Mouse (Mus musculus) frontal cortex, adult 2 months (tissue): ENCODE measurements around the gene Abcg3. TPM values are rescaled to one million over a fixed set of nuclear protein-coding genes. Genes with fewer than 3 reads are reported as not detected.
A peak's percentile ranks its signal among the peaks of the same experiment; 100 is the strongest.
"Not testable (repeated sequence)": the region's sequence is repeated elsewhere in the genome, so short reads cannot be mapped to it uniquely, and the experiment has no call there.

Experiments used
- DNase-seq, 2 experiments: peaks; one replicate each; pipeline ENCODE4 v3.0.0; 2022; ENCODE audit warnings: low spot score in 1 of 2; ENCODE audit errors: extremely low spot score in 1 of 2
- polyA plus RNA-seq: library from polyadenylated mRNA; depleted of rRNA; stranded (reverse); fragments of >200 nt; gene quantifications from 2 replicates; pipeline ENCODE4 v1.2.3, GENCODE M21; 2012; rRNA removed

Abcg3 gene
- polyA plus RNA-seq = 0.25 and 0.28 TPM in 2 replicates

- DNase-seq = no peak
These were observed at the start of gene Abcg3 for GRCm38 (mm10) chr5:104982535-104982934. TSS of gene Abcg3 (minus strand) at chr5:104982718.

DNA sequence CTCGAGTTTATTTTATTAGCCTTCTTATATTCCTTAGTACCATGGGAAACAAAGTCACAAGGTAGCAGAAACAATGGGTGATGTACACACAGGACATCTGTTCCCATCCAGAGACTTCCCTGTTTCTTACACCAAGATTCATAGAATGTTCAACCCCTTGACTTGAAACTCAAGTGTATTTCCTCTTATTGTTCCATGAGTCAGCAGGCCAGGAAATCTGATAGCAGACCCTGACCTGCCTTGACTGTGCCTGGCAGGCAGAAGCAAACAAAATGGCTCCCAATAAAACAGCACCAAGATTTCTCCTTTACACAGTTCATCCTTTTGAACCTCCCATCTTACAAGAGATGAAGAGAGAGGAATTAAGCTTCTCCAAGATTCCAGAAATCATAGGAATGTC is 30.0 kb upstream of the Abcg3 start:
- no peak for DNase-seq

DNA sequence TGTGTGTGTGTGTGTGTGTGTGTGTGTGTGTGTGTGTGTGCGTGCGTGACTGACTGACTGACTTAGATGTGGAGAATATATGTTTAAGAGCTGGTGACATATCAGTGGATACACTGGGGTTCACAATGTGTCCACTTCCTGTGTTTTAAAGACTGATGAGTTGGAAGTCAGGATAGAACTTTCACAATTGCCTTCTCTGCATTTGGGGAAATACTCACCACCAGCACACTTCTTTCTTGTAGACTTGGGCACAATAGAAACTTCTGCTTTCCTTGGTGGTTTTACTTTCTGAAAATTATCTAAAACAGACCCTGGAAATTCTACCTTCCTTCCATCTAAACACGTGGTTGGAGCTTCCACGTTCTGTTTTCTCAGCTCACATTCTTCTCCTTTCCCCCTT is 29.1 kb upstream of the Abcg3 start:
- DNase-seq = no peak

- DNase-seq = no peak
These were observed 27.9 kb upstream of the Abcg3 start for GRCm38 (mm10) chr5:105010376-105010775.

DNA sequence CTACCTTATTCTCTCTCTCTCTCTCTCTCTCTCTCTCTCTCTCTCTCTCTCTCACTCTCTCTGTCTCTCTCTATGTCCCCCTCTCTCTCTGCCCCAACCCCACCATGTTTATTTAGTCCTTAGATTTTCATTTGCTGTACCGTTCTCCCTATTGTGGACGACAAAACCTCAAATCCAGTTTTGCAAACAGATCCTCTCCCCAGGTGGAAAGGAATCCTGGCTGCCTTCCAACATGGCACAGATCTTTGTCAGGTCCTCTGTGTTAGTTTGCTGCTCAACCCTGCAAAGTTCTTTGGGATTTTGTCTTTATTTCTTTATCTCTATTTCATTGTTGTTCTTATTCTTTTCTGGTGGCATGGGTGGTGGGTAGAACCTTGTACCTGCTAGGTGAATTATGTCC is 6.9 kb upstream of the Abcg3 start:
- DNase-seq = no peak

DNA sequence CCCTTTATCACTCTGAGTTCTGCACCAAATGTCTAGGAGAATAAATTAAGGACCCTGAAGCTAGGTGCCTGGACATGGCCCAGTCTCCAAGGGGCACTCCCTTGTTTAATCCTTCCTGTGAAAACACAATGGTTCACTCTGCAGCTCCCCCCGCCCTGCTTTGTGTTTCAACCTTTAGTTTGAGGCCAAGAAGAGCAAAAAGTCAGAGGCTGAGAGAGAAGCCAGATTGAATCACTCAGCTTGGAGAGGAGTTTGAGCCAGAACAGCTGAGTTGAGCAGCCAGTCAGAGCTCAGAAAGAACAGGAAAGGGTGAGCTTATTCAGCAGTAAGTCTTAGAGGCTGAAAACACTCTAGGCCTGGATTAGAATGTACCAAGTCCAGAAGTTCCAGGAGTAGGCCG is 5.5 kb upstream of the Abcg3 start:
- DNase-seq = no peak

DNA sequence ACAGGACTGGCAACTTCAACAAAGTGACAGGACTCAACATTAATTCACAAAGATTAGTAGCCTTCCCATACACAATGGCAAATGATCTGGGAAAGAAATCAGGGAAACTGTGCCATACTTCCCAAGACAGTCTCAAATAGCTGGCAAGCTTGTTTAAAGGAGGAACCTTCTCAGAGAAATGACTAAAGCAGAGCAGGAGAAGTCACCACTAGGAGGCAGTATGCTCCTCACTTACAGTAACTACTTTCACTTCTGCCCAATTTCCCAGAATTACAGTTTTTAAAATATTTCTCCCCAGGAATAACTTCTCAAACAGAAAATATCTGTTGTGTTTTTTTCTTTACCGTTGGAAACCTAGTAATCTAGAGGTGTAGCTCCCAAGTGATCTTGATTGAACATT is 4.2 kb upstream of the Abcg3 start:
- peak; percentile 1 to 66 for DNase-seq

DNA sequence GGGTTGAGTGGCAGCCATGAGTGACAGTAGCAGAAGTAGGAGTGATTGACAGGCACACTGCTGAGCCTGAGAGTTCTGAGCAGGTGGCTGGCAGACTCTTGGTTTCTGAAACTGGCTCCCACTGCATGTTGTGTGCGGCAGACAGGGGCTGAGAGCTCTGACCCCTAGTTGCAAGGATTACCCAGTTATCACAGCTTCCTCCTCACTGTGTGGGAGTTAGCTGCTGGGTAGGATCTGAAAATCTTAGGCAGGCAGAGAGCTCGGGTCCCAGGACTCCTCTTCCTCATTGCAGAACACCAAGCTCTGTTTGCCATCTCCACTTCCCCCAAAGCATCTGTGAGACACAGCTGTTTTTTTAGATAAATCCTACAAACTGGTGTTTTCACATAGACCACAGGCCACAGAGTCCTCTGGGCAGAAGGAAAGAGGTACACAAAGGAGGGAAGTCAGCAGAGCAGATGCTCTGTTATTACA is 3.4 kb downstream of the Abcg3 start:
- no peak for DNase-seq

GRCm38 (mm10) chr5:104958141-104958793 is 24.3 kb downstream of the Abcg3 start:
- no peak for DNase-seq

GRCm38 (mm10) chr5:104955208-104955607 is 27.3 kb downstream of the Abcg3 start:
- no peak for DNase-seq

DNA sequence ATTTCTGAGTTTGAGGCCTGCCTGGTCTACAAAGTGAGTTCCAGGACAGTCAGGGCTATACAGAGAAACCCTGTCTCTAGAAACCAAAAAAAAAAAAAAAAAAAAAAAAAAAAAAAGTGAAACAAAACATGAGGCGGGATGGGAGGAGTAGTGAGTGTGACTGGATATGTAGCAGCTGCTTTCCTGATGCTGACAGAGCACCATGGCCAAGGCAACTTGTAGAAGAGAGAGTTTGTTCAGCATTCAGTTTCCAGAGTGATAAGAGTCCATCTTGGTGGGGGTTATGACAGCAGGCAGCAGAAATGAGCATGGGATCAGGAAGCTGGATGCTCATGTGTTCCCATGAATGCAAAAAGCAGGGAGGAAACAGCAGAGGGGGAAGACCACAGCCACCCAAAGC is 35.6 kb downstream of the Abcg3 start:
- no peak for DNase-seq

GRCm38 (mm10) chr5:104934148-104934547 is 48.4 kb downstream of the Abcg3 start:
- DNase-seq = no peak

- not testable (repeated sequence) for DNase-seq
These were observed 76.0 kb downstream of the Abcg3 start for GRCm38 (mm10) chr5:104906556-104906955.

Other genes starting within 250 kb of the Abcg3 start
- 2.0 and 2.5 TPM in 2 replicates for gene Zfp951, start 122.6 kb downstream of the Abcg3 start, polyA plus RNA-seq
- 3.0 and 3.8 TPM in 2 replicates for gene Gbp9, start 156.8 kb upstream of the Abcg3 start, polyA plus RNA-seq
- 0.38 TPM in 2 replicates for gene Gbp8, start 156.8 kb upstream of the Abcg3 start, polyA plus RNA-seq
- 3.2 and 4.2 TPM in 2 replicates for gene Gbp4, start 156.9 kb upstream of the Abcg3 start, polyA plus RNA-seq